Mouse (Mus musculus): ENCODE measurements around the gene 9130230L23Rik. TPM values are rescaled to one million over a fixed set of nuclear protein-coding genes. Genes with fewer than 3 reads are reported as not detected.

Gene 9130230L23Rik
- total and polyA plus RNA-seq, 2 experiments from 2014 or later, result not detected

DNA sequence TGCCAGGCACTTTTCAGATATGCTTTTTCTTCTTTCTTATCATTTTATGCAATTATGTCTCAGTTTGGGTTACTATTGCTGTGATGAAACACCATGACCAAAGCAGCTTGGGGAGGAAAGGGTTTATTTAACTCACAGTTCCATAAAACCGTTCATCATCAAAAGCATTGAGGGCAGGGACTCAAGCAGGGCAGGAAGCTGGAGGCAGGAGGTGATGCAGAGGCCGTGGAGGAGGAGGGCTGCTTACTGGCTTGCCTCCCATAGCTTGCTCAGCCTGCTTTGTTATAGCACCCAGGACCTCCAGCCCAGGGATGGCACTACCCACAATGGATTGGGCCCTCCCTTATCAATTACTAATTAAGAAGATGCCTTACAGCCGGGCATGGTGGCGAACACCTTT, 62.9 kb downstream of the 9130230L23Rik start:
- Histone ChIP-seq H3K4me3 (ENCODE audit: low read length) (no peak overlapping the region), H3K36me3 (ENCODE audit: insufficient read depth, low read length) (no peaks in the 10 kb centered on the region), H3K4me2 (ENCODE audit: low read depth, low read length) (no peak overlapping the region), H3K9me3 (ENCODE audit: low read length) (no peaks in the 10 kb centered on the region), H3K27me3 (ENCODE audit: insufficient read depth, low read length) (no peaks in the 10 kb centered on the region), H3K9ac (replicated peaks; ENCODE audit: low read length) (no peak overlapping the region), H3K27ac (no peak overlapping the region), H3K4me1 (ENCODE audit: insufficient read depth, low read length) (no peaks in the 10 kb centered on the region)
- no peak for DNase-seq (ENCODE audit: low spot score)
- 64% methylated on average over 4 of the region's 4 CpGs for WGBS
- ATAC-seq, result no peak
- no peak for TF ChIP-seq CTCF (IDR thresholded peaks at IDR 0.05; ENCODE audit: low read depth)

DNA sequence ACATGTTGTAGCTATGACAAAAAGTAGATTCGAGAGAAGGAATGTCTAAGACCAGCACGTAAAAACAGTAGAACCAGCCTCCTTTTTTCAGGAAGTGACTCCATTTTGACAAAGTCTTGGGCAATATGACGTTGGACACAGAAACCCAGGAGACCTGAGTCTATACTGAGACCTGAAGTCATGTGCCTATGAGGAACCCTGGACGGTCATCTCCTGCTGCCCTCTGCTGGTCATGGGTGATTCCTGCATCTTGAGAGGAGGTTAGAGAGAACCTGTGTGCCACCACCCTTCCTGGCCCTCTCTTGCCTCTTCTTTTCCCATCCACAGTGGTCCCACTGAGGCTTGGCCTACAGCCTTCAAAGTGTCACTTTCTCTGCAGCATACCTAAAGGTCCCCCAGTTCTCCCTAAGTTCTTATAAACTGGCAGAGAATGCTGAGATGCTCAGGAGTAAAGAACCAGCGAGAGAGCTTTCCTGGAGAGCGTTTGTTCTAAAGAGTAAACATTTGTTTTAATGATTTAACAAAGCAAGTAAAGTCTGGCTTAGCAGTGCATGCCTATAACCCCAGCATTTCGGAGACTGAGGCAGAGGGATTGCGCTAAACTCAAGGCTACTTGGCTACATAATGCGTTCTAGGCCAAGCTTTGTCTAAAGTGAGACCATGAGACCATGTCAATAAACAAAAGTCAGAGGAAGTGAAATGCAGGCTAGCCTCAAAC, 65.9 kb downstream of the 9130230L23Rik start:
- Histone ChIP-seq H3K9me3 (ENCODE audit: low read length) (no peaks in the 10 kb centered on the region), H3K27me3 (ENCODE audit: insufficient read depth, low read length) (no peaks in the 10 kb centered on the region), H3K4me1 (ENCODE audit: insufficient read depth, low read length) (no peaks in the 10 kb centered on the region), H3K27ac (no peak overlapping the region), H3K9ac (replicated peaks; ENCODE audit: low read length) (no peak overlapping the region), H3K4me2 (ENCODE audit: low read depth, low read length) (no peak overlapping the region), H3K4me3 (ENCODE audit: low read length) (no peak overlapping the region), H3K36me3 (ENCODE audit: insufficient read depth, low read length) (no peaks in the 10 kb centered on the region)
- peak; percentile 94 for TF ChIP-seq CTCF (IDR thresholded peaks at IDR 0.05; ENCODE audit: low read depth)
- ATAC-seq (peak; percentile 74), DNase-seq (ENCODE audit: low spot score) (peak; percentile 87)
- WGBS, result 60% methylated on average over 9 of the region's 9 CpGs

DNA sequence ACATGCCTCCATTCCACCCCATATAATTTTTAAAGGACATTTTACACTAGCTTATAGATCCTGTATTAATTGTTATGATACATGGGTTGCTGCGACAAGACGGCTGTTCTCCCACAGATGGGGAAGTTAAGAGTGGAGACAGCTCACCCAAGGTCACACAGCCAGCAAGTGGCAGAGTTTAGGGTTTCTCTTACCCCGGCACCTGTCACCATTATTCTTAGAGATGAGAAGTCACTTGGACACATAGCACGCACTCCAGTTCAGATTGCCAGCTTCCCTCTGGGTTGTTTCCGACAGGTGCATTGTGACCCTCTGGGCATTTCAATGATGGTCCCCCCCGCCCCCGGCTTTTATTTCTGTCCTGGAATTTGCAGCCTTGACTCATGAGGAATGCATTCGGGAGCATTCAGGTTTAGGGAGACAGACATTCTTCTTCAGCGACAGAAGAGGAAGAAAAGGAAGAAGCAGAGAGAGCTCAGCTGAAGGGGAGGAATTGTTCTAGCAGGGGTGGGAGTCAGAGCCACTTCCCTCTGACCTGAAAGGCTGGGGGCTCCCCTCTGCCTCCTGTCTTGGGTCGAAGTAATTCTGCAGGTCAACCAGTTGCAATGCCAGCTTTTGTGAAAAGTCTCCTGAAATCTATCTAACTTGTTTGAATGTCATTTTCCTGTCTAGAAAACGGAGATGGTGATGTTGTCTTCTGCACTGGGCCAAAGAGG, 66.9 kb downstream of the 9130230L23Rik start:
- Histone ChIP-seq H3K27me3 (ENCODE audit: insufficient read depth, low read length) (no peaks in the 10 kb centered on the region), H3K4me2 (ENCODE audit: low read depth, low read length) (no peak overlapping the region), H3K36me3 (ENCODE audit: insufficient read depth, low read length) (no peaks in the 10 kb centered on the region), H3K9ac (replicated peaks; ENCODE audit: low read length) (no peak overlapping the region), H3K4me3 (ENCODE audit: low read length) (no peak overlapping the region), H3K27ac (no peak overlapping the region), H3K4me1 (ENCODE audit: insufficient read depth, low read length) (no peaks in the 10 kb centered on the region), H3K9me3 (ENCODE audit: low read length) (no peaks in the 10 kb centered on the region)
- 70% methylated on average over 11 of the region's 11 CpGs for WGBS
- ATAC-seq, result no peak
- DNase-seq (ENCODE audit: low spot score), result no peak
- TF ChIP-seq CTCF (IDR thresholded peaks at IDR 0.05; ENCODE audit: low read depth), result no peak

DNA sequence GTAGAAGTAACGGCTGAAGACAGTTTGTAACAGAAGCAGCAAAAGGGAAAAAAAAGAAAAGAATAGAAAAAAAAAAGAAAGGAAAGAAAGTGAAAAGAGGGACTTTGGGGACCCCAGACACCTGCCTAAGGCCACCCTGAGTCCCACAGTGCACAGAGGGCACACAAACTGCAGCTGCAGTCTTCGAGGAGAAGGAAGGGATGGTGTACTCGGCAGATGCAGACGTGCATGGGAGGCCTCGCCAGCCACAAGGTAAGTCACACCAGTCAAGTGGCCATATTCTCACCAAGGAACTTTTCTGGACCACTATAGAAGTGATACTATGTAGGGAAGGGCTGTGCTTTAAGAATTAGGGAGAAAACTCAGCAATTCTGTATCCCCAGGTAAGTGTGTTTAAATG, 69.3 kb downstream of the 9130230L23Rik start, which contains the start of gene Chrna9:
Gene Chrna9, plus strand, starts transcription at position 139 of the 400 bp plus-strand sequence.
- no peak within 1 kb of the TSS for H3K9ac ChIP-seq (replicated peaks; ENCODE audit: low read length)
- no peaks in the 10 kb centered on the region for H3K27me3 ChIP-seq (ENCODE audit: insufficient read depth, low read length)
- no peaks in the 10 kb centered on the region for H3K4me1 ChIP-seq (ENCODE audit: insufficient read depth, low read length)
- 87% methylated on average over 5 of the region's 5 CpGs for WGBS
- no peaks in the 10 kb centered on the region for H3K9me3 ChIP-seq (ENCODE audit: low read length)
- H3K4me3 ChIP-seq (ENCODE audit: low read length), result no peak within 1 kb of the TSS
- no peak for ATAC-seq
- no peak within 1 kb of the TSS for H3K27ac ChIP-seq
- TF ChIP-seq CTCF (IDR thresholded peaks at IDR 0.05; ENCODE audit: low read depth), result no peak
- H3K36me3 ChIP-seq (ENCODE audit: insufficient read depth, low read length), result no peaks in the 10 kb centered on the region
- DNase-seq (ENCODE audit: low spot score), result no peak
- no peak within 1 kb of the TSS for H3K4me2 ChIP-seq (ENCODE audit: low read depth, low read length)

DNA sequence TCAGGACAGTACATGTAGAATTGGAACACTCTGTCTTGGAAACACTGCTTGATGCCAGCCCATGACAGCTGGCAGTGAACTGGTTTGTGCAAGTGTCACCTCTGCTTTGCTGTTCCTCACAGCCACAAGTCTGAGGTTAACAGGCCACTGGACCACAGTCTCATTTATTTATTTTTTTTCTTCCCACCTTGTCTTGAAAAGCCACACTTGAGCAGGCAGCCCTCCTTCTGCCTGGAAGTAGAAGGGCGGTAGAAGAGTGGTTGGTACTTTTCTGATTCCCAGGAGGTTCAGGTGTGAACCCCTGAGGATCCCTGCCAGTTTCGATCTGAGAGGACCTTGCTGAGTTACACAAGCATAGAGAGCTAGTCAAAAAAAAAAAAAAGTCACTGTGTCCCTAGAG, 70.3 kb downstream of the 9130230L23Rik start:
- no peak overlapping the region for H3K4me2 ChIP-seq (ENCODE audit: low read depth, low read length)
- ATAC-seq, result no peak

DNA sequence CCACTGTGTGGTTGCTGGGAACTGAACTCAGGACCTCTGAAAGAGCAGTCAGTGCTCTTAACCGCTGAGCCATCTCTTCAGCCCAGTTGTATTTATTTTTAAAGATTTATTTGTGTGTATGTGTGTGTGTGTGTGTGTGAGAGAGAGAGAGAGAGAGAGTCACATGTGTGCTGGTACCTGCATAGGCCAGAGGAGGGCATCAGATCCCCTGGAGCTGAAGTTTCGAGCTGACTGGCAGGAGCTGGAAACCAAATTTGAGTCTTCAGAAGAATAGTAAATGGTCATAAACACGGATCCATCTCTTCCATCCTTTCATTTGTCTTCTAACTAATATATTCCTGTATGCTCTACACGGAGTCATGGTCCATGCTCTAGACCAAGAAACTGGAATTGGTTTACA, 70.8 kb downstream of the 9130230L23Rik start:
- no peaks in the 10 kb centered on the region for H3K36me3 ChIP-seq (ENCODE audit: insufficient read depth, low read length)
- no peak overlapping the region for H3K4me3 ChIP-seq (ENCODE audit: low read length)
- no peak for ATAC-seq
- H3K27me3 ChIP-seq (ENCODE audit: insufficient read depth, low read length), result no peaks in the 10 kb centered on the region
- no peak overlapping the region for H3K9ac ChIP-seq (replicated peaks; ENCODE audit: low read length)
- 87% methylated on average over 4 of the region's 4 CpGs for WGBS
- no peak overlapping the region for H3K4me2 ChIP-seq (ENCODE audit: low read depth, low read length)
- no peaks in the 10 kb centered on the region for H3K4me1 ChIP-seq (ENCODE audit: insufficient read depth, low read length)
- no peaks in the 10 kb centered on the region for H3K9me3 ChIP-seq (ENCODE audit: low read length)
- no peak for DNase-seq (ENCODE audit: low spot score)
- no peak overlapping the region for H3K27ac ChIP-seq
- TF ChIP-seq CTCF (IDR thresholded peaks at IDR 0.05; ENCODE audit: low read depth), result no peak

More for the DNA sequence above, 70.3 kb downstream of the 9130230L23Rik start:
- Histone ChIP-seq H3K4me1 (ENCODE audit: insufficient read depth, low read length) (no peaks in the 10 kb centered on the region), H3K9me3 (ENCODE audit: low read length) (no peaks in the 10 kb centered on the region), H3K36me3 (ENCODE audit: insufficient read depth, low read length) (no peaks in the 10 kb centered on the region), H3K27me3 (ENCODE audit: insufficient read depth, low read length) (no peaks in the 10 kb centered on the region), H3K9ac (replicated peaks; ENCODE audit: low read length) (no peak overlapping the region), H3K27ac (no peak overlapping the region), H3K4me3 (ENCODE audit: low read length) (no peak overlapping the region)
- no peak for TF ChIP-seq CTCF (IDR thresholded peaks at IDR 0.05; ENCODE audit: low read depth)
- WGBS, result 92% methylated on average over 2 of the region's 2 CpGs
- DNase-seq (ENCODE audit: low spot score), result no peak

DNA sequence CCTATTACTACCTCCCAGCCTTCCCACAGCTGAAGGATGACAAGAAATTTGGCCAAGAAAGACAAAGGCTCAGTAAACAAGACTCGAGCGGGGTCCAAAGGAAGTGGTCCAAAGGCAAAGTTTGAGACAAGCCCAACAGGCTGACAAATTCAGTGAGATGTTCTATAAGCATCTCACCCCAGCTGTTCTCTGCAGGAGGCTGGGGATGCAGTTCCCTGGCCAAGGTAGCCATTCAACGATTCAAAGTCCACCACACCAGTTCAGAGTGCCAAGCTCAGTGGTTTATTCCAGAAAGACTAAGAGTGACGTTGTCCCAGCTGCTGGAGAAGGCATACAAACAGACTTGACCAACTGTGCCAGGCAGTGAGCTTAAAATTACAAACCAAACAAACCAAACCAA, 73.9 kb downstream of the 9130230L23Rik start:
- H3K9ac ChIP-seq (replicated peaks; ENCODE audit: low read length), result no peak overlapping the region
- H3K9me3 ChIP-seq (ENCODE audit: low read length), result no peaks in the 10 kb centered on the region
- WGBS, result 72% methylated on average over 4 of the region's 4 CpGs
- no peaks in the 10 kb centered on the region for H3K36me3 ChIP-seq (ENCODE audit: insufficient read depth, low read length)
- no peaks in the 10 kb centered on the region for H3K27me3 ChIP-seq (ENCODE audit: insufficient read depth, low read length)
- no peak for TF ChIP-seq CTCF (IDR thresholded peaks at IDR 0.05; ENCODE audit: low read depth)
- no peak overlapping the region for H3K27ac ChIP-seq
- DNase-seq (ENCODE audit: low spot score) (no peak), ATAC-seq (no peak)
- no peak overlapping the region for H3K4me2 ChIP-seq (ENCODE audit: low read depth, low read length)
- H3K4me1 ChIP-seq (ENCODE audit: insufficient read depth, low read length), result no peaks in the 10 kb centered on the region
- H3K4me3 ChIP-seq (ENCODE audit: low read length), result no peak overlapping the region

Small RNAs within 50 kb of the gene (microRNA-seq; reads per million reads assigned to microRNA genes)
- gene Gm25952, result 0 reads per million in 2 experiments

Other genes with a start within 250 kb of the 9130230L23Rik start
- 27.4 and 41.7 TPM in 2 replicates for gene N4bp2, start 240.8 kb downstream of the 9130230L23Rik start, total RNA-seq (2014; rRNA removed)
- 9.7 and 10.0 TPM in 2 replicates for gene N4bp2, start 240.8 kb downstream of the 9130230L23Rik start, polyA plus RNA-seq (2015; fragmentation: Nextera tagmentation; extraction: Ambion mirVana)
- gene Rhoh, start 143.1 kb downstream of the 9130230L23Rik start, total RNA-seq (2014; rRNA removed), result 0.22 and 0.42 TPM in 2 replicates
- 0.39 and 0.45 TPM in 2 replicates for gene Rhoh, start 143.1 kb downstream of the 9130230L23Rik start, polyA plus RNA-seq (2015; fragmentation: Nextera tagmentation; extraction: Ambion mirVana)
- not detected in 2 replicates for gene Chrna9, start 69.4 kb downstream of the 9130230L23Rik start, total RNA-seq (2014; rRNA removed)
- gene Chrna9, start 69.4 kb downstream of the 9130230L23Rik start, polyA plus RNA-seq (2015; fragmentation: Nextera tagmentation; extraction: Ambion mirVana), result not detected in 2 replicates
- gene Rbm47, start 168.8 kb upstream of the 9130230L23Rik start, total RNA-seq (2014; rRNA removed), result 2.5 and 2.6 TPM in 2 replicates
- 5.0 and 6.0 TPM in 2 replicates for gene Rbm47, start 168.8 kb upstream of the 9130230L23Rik start, polyA plus RNA-seq (2015; fragmentation: Nextera tagmentation; extraction: Ambion mirVana)

Measured in hindbrain, postnatal 0 days (tissue).